In the genomic region with DNA sequence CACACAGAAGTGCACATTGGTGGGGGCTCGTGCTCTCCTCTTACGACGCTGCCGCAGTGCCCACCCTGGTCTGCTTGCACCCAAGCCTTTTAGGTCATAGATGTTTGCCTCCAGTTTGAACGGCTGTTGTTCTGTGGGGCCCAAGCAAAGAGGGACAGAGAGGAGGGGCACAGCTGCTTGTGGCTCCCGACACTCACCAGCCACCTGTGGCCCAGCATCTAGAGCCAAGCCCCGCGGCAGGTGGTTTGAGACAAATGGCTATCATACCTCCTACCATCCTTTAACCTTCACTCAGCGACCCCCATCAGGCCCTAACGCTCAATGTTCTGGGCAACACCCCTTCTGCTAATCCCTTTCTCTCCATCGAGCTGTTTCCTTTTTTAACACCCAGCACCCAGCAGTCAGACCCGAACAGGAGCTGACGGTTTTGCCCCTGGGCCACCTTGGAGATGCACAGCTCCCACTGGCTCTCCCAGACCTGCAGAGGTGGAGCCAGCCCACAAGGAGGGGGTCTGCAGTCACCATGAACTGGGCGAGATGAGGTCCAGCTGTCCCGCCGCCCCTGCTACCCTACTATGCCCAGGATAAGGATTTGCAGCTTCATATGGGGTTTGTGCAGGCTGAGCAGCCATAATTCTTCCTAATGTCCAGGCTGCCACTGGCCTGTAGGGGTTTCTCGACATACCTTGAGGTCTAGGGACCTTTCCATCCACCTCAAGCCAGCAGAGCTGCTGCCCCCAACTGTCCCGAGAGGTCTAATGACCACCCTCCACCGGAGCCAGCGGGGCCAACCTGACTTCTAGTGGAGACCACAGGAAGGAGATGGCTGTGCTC, we compare ENCODE assay signal across 10 mouse cellular contexts. TPM values are rescaled to one million over a fixed set of nuclear protein-coding genes. Genes with fewer than 3 reads are reported as not detected.
A peak's percentile ranks its signal among the peaks of the same experiment; 100 is the strongest.
DNase-seq lines count a peak whose midpoint lies in the region; ATAC-seq lines count a peak whose summit lies in the region.
"Had no signal": no experiment of that assay in that cellular context is flagged by ENCODE, and none has a peak within 500 bp of the region (broad histone marks: within the 10 kb centered on the region; RNA-seq: fewer than 3 reads in every experiment).

No protein-coding gene starts in this region.

- H3K4me3 ChIP-seq in embryonic facial prominence, embryonic 14.5 days (ENCODE audit: low read depth, low read length) = peak overlapping the region; percentile 22
- peak overlapping the region; percentile 23 for H3K4me3 ChIP-seq in neural tube, embryonic 12.5 days

- peaks cover 44% of the 10 kb centered on the region for H3K27me3 ChIP-seq in embryonic facial prominence, embryonic 14.5 days (replicated peaks; ENCODE audit: control insufficient read depth, insufficient read depth, low read length)
- peaks cover 11% of the 10 kb centered on the region for H3K27me3 ChIP-seq in neural tube, embryonic 12.5 days (replicated peaks)

- DNase-seq in cerebellum, adult 11-12 months = peak; percentile 70
- DNase-seq in embryonic facial prominence, embryonic 14.5 days (ENCODE audit: low spot score) = no peak
- DNase-seq in layer of hippocampus, postnatal 10 days (ENCODE audit: low spot score in 2 of 2) = peak; percentile 41 to 53
- no peak for DNase-seq in embryo, embryonic 11 days
- DNase-seq in heart, postnatal 36 days = no peak
- no peak for DNase-seq in yolk sac, embryonic 10.5 days (ENCODE audit: low spot score)

- ATAC-seq in embryonic facial prominence, embryonic 14.5 days (ENCODE audit: low read depth) = no peak
- ATAC-seq in neural tube, embryonic 12.5 days (ENCODE audit: low FRiP score, low read depth) = peak; percentile 27
- ATAC-seq in erythroid progenitor cell, adult 5-6 weeks (replicated peaks; ENCODE audit: low FRiP score, poor library complexity, severe bottlenecking) = no peak
- ATAC-seq: Patski had no signal

- H3K27ac ChIP-seq in embryonic facial prominence, embryonic 14.5 days (replicated peaks; ENCODE audit: low read depth, low read length) = no peak overlapping the region
- H3K27ac ChIP-seq in neural tube, embryonic 12.5 days = 0 out of 2 replicates have a peak overlapping the region, but pooled peaks have one; percentile 3

- H3K9me3 ChIP-seq in embryonic facial prominence, embryonic 14.5 days (ENCODE audit: control insufficient read depth, low read length) = no peaks in the 10 kb centered on the region
- no peaks in the 10 kb centered on the region for H3K9me3 ChIP-seq in neural tube, embryonic 12.5 days

- no peak overlapping the region for H3K9ac ChIP-seq in embryonic facial prominence, embryonic 14.5 days (ENCODE audit: low read depth, low read length)
- peak overlapping the region; percentile 53 for H3K9ac ChIP-seq in neural tube, embryonic 12.5 days

- 15% methylated on average over 20 of the region's 20 CpGs for WGBS in embryonic facial prominence, embryonic 14.5 days
- 18% methylated on average over 20 of the region's 20 CpGs for WGBS in neural tube, embryonic 12.5 days

- intact Hi-C loops in heart, postnatal 36 days (cut with DNase I) = no loop called here

- no peaks in the 10 kb centered on the region for H3K36me3 ChIP-seq in embryonic facial prominence, embryonic 14.5 days (ENCODE audit: control insufficient read depth, insufficient read depth, low read length)
- no peaks in the 10 kb centered on the region for H3K36me3 ChIP-seq in neural tube, embryonic 12.5 days

- peak overlapping the region; percentile 47 for H3K4me2 ChIP-seq in embryonic facial prominence, embryonic 14.5 days (ENCODE audit: low read depth, low read length)
- peak overlapping the region; percentile 67 for H3K4me2 ChIP-seq in neural tube, embryonic 12.5 days (replicated peaks)

- peaks cover 11% of the 10 kb centered on the region for H3K4me1 ChIP-seq in embryonic facial prominence, embryonic 14.5 days (ENCODE audit: control insufficient read depth, insufficient read depth, low read length)
- peaks cover 24% of the 10 kb centered on the region for H3K4me1 ChIP-seq in neural tube, embryonic 12.5 days

RNA-seq across cellular contexts. Expression of gene Caly, which starts 0.7 kb away (rescaled TPM):
- polyA plus RNA-seq in embryonic facial prominence, embryonic 14.5 days (2014; fragmentation: Nextera tagmentation; extraction: Ambion mirVana) = 3.4 and 3.6 TPM in 2 replicates
- total RNA-seq in layer of hippocampus, postnatal 10 days (2021) = 100 to 1,000 TPM; 247 to 252 TPM
- polyA plus RNA-seq in neural tube, embryonic 12.5 days (2016; fragmentation: Nextera tagmentation; extraction: Ambion mirVana) = 25.5 and 28.4 TPM in 2 replicates
- total RNA-seq in heart, postnatal 36 days (2021) = not detected
- total RNA-seq in erythroid progenitor cell, adult 5-6 weeks (2015; ENCODE audit: low replicate concordance) = not detected in 2 replicates
- total RNA-seq in erythroid progenitor cell, adult 5-6 weeks (2017; ENCODE audit: low replicate concordance) = not detected in 2 replicates
- polyA plus RNA-seq: liver, embryonic 16.5 days; Patski had no signal

RNA-seq across cellular contexts. Expression of gene Prap1, which starts 11.6 kb away (rescaled TPM):
- 0.60 TPM in 1 of 2 replicates, not detected in the other for polyA plus RNA-seq in embryonic facial prominence, embryonic 14.5 days (2014; fragmentation: Nextera tagmentation; extraction: Ambion mirVana)
- not detected for total RNA-seq in layer of hippocampus, postnatal 10 days (2021)
- polyA plus RNA-seq in neural tube, embryonic 12.5 days (2016; fragmentation: Nextera tagmentation; extraction: Ambion mirVana) = not detected in 2 replicates
- total RNA-seq in heart, postnatal 36 days (2021) = not detected
- total RNA-seq in erythroid progenitor cell, adult 5-6 weeks (2015; ENCODE audit: low replicate concordance) = not detected in 2 replicates
- total RNA-seq in erythroid progenitor cell, adult 5-6 weeks (2017; ENCODE audit: low replicate concordance) = not detected in 2 replicates
- polyA plus RNA-seq: Patski had no signal

RNA-seq across cellular contexts. Expression of gene Fuom, which starts 20.6 kb away (rescaled TPM):
- polyA plus RNA-seq in embryonic facial prominence, embryonic 14.5 days (2014; fragmentation: Nextera tagmentation; extraction: Ambion mirVana) = 26.0 and 29.4 TPM in 2 replicates
- total RNA-seq in layer of hippocampus, postnatal 10 days (2021) = 10 to 100 TPM; 26.8 to 27.1 TPM
- 22.3 and 23.9 TPM in 2 replicates for polyA plus RNA-seq in neural tube, embryonic 12.5 days (2016; fragmentation: Nextera tagmentation; extraction: Ambion mirVana)
- total RNA-seq in heart, postnatal 36 days (2021) = 10 to 100 TPM; 72.7 to 79.5 TPM
- not detected in 2 replicates for total RNA-seq in erythroid progenitor cell, adult 5-6 weeks (2015; ENCODE audit: low replicate concordance)
- not detected in 2 replicates for total RNA-seq in erythroid progenitor cell, adult 5-6 weeks (2017; ENCODE audit: low replicate concordance)

RNA-seq across cellular contexts. Expression of gene Msx3, which starts 32.7 kb away (rescaled TPM):
- polyA plus RNA-seq in embryonic facial prominence, embryonic 14.5 days (2014; fragmentation: Nextera tagmentation; extraction: Ambion mirVana) = not detected in 2 replicates
- total RNA-seq in layer of hippocampus, postnatal 10 days (2021) = under 1 TPM; 0.16 to 0.20 TPM
- 81.6 and 95.9 TPM in 2 replicates for polyA plus RNA-seq in neural tube, embryonic 12.5 days (2016; fragmentation: Nextera tagmentation; extraction: Ambion mirVana)
- not detected for total RNA-seq in heart, postnatal 36 days (2021)
- total RNA-seq in erythroid progenitor cell, adult 5-6 weeks (2015; ENCODE audit: low replicate concordance) = not detected in 2 replicates
- total RNA-seq in erythroid progenitor cell, adult 5-6 weeks (2017; ENCODE audit: low replicate concordance) = not detected in 2 replicates
- polyA plus RNA-seq: liver, embryonic 16.5 days; Patski had no signal

RNA-seq across cellular contexts. Expression of gene Paox, which starts 34.0 kb away (rescaled TPM):
- polyA plus RNA-seq in embryonic facial prominence, embryonic 14.5 days (2014; fragmentation: Nextera tagmentation; extraction: Ambion mirVana) = 16.7 and 17.8 TPM in 2 replicates
- 1 to 10 TPM; 6.2 to 7.1 TPM for total RNA-seq in layer of hippocampus, postnatal 10 days (2021)
- polyA plus RNA-seq in neural tube, embryonic 12.5 days (2016; fragmentation: Nextera tagmentation; extraction: Ambion mirVana) = 13.1 and 13.2 TPM in 2 replicates
- 1 to 10 TPM; 3.3 to 5.1 TPM for total RNA-seq in heart, postnatal 36 days (2021)
- 6.8 TPM in 1 of 2 replicates, not detected in the other for total RNA-seq in erythroid progenitor cell, adult 5-6 weeks (2015; ENCODE audit: low replicate concordance)
- 2.0 and 2.8 TPM in 2 replicates for total RNA-seq in erythroid progenitor cell, adult 5-6 weeks (2017; ENCODE audit: low replicate concordance)

Comparison
In these comparisons a context has a peak if more than half of its experiments do, and no peak if none do; other contexts are left out.
1. DNase-seq: peak in cerebellum, adult 11-12 months (single experiment) and layer of hippocampus, postnatal 10 days (2 of 2); none in embryonic facial prominence, embryonic 14.5 days (single experiment), embryo, embryonic 11 days (single experiment), heart, postnatal 36 days (0 of 2) and yolk sac, embryonic 10.5 days (single experiment).
2. RNA of gene Caly, which starts 0.7 kb away (total RNA-seq): 247 to 252 TPM in layer of hippocampus, postnatal 10 days; not detected in heart, postnatal 36 days and not detected in erythroid progenitor cell, adult 5-6 weeks; every median in the first group is over 100 times any median in the second.
3. RNA of gene Fuom, which starts 20.6 kb away (total RNA-seq): 72.7 to 79.5 TPM in heart, postnatal 36 days and 26.8 to 27.1 TPM in layer of hippocampus, postnatal 10 days; not detected in erythroid progenitor cell, adult 5-6 weeks; every median in the first group is over 10 times any median in the second.